Mouse (Mus musculus) spleen, adult 18-20 months (tissue): ENCODE results near the gene 1500011B03Rik.

Experiments
- DNase-seq, 2 experiments: peaks; one replicate each; pipeline ENCODE4 v3.0.0; 2022; ENCODE audit warnings: mixed read lengths in 2 of 2

The 1500011B03Rik gene

DNA sequence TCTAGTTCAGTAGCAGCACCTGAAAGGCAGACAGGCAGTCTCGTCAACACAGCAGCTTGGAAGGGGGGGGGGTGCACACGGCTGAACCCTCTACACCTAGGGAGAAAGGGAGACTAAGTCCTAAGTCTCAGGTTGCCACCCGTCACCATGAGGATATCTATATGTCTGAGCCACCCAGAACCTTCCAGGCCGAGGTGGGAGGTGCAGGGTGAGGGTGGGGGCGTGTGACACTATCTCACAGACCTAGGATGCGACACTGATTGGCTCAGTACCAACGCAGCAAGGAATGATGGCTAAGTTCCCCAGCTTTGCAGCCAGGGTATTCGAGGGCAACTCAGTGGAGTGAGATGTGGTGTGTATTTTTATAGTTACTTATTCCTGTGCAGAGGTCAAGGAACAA lies 14.9 kb downstream of the 1500011B03Rik start:
- DNase-seq = no peak

GRCm38 (mm10) chr5:114807893-114808292 lies 15.4 kb downstream of the 1500011B03Rik start:
- no peak for DNase-seq

DNA sequence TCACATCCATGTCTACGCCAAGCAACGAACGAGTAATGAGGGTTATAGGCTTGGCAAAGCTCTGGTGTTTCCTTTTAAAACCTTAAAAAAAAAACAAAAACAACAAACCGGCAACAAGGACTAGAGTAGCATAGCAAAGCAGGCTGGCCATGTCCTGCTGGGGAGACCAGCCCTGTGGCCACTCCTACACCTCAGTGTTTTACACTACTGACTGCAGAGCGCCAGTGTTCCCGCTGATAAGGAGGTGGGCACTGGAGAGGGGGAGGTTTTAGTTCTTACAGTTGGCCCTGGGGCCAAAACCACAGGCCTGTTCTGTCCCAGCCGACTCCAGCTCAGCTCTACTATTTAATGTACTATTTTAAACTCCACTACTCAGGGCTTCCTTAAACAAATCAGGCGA lies 15.8 kb downstream of the 1500011B03Rik start:
- DNase-seq = no peak

- no peak for DNase-seq
Observed at GRCm38 (mm10) chr5:114807063-114807462, 16.2 kb downstream of the 1500011B03Rik start.

DNA sequence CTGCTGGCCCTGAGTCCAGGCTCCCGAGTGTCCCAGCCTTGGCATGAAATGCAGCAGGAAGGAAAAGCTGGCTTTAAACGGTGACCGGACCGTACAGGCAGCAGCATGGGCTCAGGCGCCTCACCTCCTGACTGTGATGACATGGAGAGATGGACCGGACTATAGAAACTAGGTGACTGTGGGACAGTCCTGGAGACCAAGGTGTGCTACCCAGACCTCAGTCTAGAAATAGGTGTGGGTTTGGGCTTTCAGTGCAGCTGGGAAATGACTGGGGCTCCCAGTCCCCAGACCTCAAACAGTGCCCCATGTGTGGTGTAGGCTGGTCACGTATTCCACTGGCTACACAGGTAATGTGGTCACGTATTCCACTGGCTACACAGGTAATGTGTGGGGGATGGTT lies 16.6 kb downstream of the 1500011B03Rik start:
- DNase-seq = no peak

DNA sequence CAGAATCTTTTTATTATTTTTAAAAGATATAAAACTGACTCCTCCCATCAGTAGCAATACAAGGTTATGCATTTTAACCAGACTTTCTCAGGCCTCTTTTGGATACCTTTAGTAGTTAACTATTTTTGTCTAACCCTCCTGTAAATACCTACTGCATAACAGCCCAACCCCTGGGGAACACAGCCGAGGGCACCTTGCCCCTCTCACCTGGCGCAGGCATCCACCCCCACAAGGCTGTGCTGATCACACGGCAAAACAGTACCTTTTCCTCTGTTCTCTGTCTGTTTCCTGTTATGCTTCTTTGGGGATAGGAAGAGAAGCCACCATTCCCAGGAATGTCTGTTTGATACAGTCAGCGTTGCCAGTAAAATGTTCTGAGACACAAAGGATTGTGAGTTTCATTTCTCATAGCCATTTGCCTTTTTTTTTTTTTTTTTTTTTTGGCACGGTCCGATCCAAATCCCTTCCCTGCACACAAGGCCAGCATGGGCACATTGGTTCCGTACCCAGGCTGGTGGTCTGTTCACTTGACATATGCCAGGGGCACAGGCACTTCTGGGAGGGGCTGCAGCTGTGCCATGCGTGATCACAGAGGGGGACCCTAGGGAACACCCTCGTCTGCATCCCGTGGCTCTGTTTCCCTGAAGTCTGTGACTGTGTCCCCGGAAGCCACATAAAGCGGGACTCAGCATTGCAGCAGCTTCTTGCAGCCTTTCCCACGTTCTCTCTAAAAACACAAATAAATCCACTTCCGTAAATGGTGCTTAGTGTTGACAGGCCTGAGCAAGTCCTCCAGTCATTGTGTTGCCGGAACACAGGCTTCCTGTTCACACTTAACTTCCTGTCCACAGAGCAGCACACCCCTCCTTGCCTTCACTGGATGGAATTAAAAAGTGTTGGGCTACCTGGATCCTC lies 17.6 kb downstream of the 1500011B03Rik start:
- DNase-seq = peak in 1 of 2 experiments; percentile 44

DNA sequence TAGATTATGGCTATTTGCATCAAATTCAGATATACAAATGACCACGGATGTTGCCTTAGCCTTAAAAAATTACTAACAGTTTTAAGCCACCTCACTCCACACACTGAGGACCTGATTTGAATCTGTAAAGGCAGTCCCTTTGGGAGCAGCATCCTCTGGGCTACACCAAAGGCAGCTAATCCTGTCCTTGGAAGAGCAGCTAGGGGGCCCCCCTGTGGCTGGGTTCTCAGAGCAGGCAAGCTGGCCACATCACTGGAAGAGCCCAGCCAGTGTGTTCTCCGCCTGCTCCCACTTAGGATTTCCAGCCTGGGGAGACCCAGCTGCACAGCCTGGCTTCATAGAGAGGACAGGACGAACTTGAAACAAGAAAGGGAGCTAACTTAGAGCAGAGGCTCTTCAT lies 18.3 kb downstream of the 1500011B03Rik start:
- DNase-seq = peak in 1 of 2 experiments; percentile 42

DNA sequence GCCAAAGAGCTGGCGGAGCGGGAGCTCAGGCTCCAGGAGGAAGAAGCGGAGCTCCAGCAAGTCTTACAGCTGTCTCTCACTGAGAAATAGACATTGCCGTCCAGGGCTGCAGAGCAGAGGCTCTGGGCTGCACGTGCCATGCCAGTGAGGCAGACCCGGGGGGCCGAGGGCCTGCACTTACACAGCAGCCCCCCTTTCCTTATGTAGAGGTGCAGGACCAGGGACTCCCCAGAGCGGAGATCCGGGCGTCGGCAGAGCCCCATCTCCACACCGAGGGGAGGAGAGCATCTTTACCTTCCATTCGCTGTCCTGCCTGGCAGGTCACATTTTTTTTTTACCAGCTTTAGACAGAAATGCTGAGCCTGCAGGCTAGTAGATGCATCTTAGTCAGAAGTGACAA lies 18.9 kb downstream of the 1500011B03Rik start:
- DNase-seq = no peak

DNA sequence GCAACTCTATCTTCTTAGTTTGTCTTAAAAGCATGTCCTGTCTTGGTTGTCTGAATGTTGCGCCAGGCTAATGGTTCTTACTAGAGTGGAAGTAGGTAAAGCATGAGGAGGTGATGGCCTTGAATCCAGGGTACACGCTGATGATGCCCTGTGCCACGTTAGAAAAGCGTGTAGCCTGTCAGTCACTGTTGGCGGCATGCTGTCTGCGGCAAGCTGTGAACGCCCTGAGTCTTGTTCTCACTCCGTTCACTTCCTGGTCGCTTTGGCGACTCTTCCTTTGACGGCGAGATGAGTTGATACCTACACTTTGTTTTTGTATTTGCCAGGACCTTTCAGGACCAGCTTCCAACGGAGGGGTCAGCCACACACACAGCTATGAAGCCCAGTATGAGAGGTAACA lies 20.0 kb downstream of the 1500011B03Rik start:
- DNase-seq = no peak

GRCm38 (mm10) chr5:114801841-114802240 lies 21.4 kb downstream of the 1500011B03Rik start:
- no peak for DNase-seq

DNA sequence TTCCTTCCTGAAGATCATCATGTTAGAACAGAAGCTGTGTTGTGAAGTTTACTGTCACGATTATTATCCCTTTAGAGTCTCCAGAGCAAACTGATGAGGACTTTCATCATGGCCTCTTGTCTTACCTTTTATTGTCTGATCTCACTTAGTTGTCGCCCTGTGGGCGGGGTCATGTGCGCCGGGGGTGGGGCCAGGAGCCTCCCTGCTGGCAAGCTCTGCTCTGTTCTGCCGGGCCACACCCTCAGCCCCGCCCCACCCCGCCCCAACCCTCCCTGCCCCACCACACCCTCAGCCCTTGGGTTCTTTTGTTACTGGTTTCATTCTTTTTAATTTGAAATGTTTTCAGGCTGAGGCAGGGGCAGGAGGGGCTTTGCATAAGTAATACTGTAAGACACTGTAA lies 22.2 kb downstream of the 1500011B03Rik start:
- DNase-seq = no peak

DNA sequence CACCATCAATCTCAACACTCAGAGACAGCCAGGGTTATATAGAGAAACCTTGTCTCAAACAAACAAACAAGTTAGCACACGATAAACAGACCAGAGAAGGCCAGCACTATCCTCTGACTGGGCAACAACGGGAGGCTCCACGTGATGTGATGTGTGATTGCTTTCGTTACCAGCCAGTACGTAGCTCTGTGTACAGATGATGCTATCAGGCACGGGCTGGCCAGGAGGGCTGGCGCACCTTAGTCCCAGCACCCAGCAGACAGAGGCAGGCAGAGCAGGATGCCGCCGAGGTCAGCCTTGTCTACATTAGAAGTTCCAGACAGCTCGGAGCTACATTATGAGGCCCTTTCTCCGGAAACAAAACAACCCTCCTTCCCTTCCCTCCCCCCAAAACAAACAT lies 23.4 kb downstream of the 1500011B03Rik start:
- no peak for DNase-seq

GRCm38 (mm10) chr5:114797253-114797652 lies 26.0 kb downstream of the 1500011B03Rik start:
- DNase-seq = no peak

DNA sequence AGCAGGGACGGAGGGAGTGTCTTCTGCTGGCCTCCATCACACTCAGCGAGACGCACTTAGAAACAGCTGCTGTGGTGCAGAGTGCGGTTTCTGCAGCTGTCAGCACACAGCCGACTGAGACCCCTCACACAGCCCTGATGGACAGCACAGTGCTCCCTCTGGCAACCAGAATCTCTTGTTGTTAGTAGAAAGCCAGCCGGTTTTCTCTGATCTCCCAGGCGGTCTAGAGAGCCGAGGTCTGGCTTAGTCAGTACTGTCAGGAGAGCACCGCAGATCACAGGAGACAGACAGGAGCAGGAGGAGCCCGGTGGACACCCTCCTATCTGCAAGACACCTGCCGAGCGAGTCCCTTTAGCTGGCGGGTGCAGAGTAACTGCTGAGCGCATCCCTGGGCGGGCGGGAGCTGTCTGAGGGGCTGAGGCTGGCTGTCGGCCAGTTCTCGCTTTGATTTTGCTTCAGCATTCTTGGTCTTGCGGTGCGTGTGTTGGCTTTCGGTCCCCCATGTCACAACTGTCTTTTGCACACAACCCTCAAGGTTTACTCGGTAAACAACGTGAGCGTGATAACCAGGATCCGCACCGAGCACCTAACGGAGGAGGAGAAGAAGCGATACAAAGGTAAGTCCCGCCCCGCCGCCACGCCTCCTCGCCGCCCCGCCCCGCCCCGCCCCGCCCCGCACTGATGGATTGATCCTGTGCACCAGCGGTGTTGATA lies 26.8 kb downstream of the 1500011B03Rik start:
- no peak for DNase-seq

DNA sequence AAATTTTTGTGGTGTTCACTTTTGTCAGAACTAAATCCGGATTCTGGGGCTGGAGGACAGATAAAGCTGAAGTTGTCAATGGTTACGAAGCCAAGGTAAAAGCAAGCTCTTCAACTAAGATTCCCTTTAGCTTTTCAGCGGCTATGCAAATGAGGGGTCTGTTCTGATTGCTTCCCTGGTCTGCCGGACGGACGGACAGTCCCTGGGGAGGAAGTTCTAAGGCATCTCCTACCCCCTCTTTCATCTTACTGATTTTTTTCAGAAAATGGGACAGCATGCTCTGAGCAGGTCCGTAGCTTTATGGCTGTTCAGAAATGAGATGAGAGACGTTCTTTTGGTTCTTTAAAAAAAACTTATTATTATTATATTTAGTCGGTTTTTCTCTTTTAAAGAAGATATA lies 27.6 kb downstream of the 1500011B03Rik start:
- no peak for DNase-seq

DNA sequence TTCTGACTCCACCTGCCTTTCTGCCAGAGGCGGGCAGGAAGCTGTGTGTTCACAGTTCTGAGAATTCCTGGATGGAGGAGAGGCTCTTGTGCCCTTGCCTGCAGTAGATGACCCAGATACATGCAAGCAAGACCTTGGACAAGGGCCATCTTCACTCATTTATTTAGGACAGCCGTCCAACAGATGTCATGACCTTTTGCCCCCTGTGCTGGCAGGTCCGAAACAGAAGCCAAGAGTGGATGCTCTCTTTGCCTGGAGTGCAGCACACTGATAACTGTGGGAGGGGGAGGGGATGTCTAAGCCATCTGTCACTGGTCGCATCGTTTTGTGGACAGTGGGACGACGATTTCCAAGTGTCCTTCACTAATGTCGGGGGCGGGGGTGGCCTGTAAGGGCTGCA lies 28.0 kb downstream of the 1500011B03Rik start:
- DNase-seq = no peak

GRCm38 (mm10) chr5:114794609-114795008 lies 28.7 kb downstream of the 1500011B03Rik start:
- no peak for DNase-seq

DNA sequence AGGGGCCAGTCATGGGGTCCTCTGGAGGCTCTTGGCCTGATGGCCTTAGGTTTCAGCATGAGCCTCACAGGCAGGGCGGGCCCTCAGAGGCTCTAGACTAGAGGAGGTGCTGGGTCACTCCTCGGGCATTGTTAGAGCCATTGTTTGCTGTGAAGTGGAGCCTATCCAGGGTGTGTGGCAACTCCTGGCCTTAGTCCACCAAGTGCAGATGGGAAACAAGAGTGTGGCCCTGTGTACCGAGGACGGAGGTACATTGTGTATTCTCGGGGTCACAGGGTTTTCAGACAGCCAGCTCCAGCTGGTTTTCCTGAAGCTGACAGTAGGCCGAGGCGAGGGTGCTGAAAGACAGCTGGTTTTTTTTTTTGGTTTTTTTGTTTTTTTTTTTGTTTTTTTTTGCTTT lies 30.0 kb downstream of the 1500011B03Rik start:
- no peak for DNase-seq

GRCm38 (mm10) chr5:114785196-114785595 lies 38.1 kb downstream of the 1500011B03Rik start:
- no peak for DNase-seq

GRCm38 (mm10) chr5:114784622-114785165 lies 38.6 kb downstream of the 1500011B03Rik start:
- DNase-seq = no peak

- DNase-seq = no peak
Observed at GRCm38 (mm10) chr5:114783405-114784163, 39.7 kb downstream of the 1500011B03Rik start.

DNA sequence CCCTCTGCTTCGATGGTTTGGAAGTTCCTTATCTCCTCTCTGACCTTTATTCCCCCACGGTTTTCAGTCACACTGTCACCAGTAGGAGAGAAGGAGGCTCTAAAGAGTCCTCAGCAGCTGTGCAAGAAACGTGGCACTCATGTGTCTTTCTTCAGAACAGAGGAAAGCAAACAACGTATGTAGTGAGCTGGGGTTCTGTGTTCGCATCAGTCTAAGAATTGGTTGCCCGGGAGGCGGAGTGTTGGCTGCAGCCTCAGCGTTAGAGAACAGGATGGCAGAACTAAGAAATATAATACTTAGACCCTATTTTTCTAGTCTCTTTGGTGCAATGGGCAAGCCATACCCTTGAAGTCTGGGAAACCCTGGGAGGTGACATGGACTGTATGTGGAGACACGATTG lies 40.3 kb downstream of the 1500011B03Rik start:
- no peak for DNase-seq

DNA sequence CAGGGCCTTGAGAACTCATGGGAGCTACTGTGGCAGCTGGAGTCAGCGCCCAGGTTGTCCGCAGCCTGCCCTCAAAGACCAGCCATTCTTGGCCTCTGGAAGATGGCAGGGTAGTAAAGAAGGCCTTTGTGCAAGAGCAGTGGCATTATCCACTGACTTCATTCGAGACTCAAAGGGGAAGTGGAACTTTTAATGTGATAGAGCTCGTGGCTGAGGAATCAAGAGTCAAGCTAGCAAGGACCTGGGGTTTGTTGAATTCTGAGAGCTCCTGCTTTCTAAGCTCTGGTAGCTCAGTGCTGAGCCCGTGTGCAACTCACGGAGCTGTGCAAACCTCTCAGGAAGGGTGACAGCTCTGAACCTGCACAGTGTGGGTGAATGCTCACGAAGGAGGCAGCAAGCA lies 42.4 kb downstream of the 1500011B03Rik start:
- no peak for DNase-seq
